Mouse (Mus musculus) brain, embryonic 14.5 days (tissue): ENCODE measurements around the gene Upp2.

Source experiments
- CTCF ChIP-seq: fragments of 200-500 bp; IDR thresholded peaks from 2 replicates; pipeline ENCODE4 v1.5.1; 2012; ENCODE audit warnings: inconsistent platforms, mild to moderate bottlenecking, moderate library complexity, borderline replicate concordance; ENCODE audit not compliant: insufficient read depth, insufficient read length; ENCODE audit errors: extremely low read depth
- POLR2A ChIP-seq: fragments of 200-500 bp; IDR thresholded peaks from 2 replicates; pipeline ENCODE4 v1.6.1; 2012; ENCODE audit warnings: mild to moderate bottlenecking, inconsistent platforms, borderline replicate concordance; ENCODE audit not compliant: poor library complexity, insufficient read depth, insufficient read length, severe bottlenecking; ENCODE audit errors: extremely low read depth

DNA sequence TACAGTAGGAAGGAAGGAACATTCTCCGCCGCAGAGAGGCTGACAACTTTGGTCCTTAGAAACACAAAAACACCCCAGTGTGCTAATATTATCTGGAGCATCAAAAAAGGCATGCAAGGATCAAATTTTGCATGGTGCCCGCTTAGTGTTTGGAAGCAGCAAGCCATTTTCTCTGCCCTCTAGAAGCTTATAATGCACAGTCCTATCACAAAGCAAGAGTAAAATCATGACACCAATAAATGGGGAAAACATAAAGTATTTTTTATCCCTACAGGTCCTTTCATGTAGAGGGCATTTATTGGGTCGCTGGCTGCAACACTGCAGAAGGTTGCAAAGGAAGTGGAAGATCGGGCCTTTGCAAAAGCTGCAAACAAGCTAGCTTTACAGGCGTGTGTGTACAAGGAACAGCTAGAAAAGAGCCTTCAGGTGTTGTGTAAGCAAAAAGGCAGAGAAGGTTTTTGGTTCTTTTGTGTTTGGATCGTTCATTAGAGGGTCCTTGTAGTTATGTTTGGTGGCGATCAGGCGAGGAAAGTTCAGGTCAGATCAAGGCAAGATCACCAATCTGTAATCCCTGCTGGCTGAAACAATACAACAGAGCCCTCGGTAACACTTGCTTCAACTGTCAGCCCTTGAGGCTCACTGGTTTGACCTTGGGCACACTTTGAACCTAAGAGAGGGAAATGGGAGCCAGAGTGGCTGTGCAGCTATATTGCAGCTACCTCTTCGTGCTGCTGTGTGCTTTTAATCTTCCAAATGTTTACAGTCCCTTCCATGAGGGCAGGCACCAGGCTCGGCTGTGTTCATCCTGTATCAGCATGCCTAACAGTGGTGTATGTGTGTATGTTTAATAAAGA, 995 bp downstream of the Upp2 start:
- TF ChIP-seq CTCF (no peak), POLR2A (no peak)
